Mouse (Mus musculus) ovary, postnatal 14 days (tissue): ENCODE measurements around the gene Paxx.

ENCODE experiments used
- DNase-seq: peaks from one replicate; pipeline ENCODE4 v3.0.0; 2022; ENCODE audit warnings: low spot score

The Paxx gene

GRCm38 (mm10) chr2:25482969-25483368 lies 22.1 kb upstream of the Paxx start:
- DNase-seq: no peak

GRCm38 (mm10) chr2:25480541-25480940 lies 19.6 kb upstream of the Paxx start:
- no peak for DNase-seq

GRCm38 (mm10) chr2:25479551-25480311 lies 18.8 kb upstream of the Paxx start:
- DNase-seq: no peak

- DNase-seq: no peak
Observed at GRCm38 (mm10) chr2:25477967-25478675, 17.2 kb upstream of the Paxx start.

- DNase-seq: no peak
Observed at GRCm38 (mm10) chr2:25477541-25477940, 16.6 kb upstream of the Paxx start.

- no peak for DNase-seq
Observed at GRCm38 (mm10) chr2:25472550-25472949, 11.7 kb upstream of the Paxx start.

GRCm38 (mm10) chr2:25469969-25470368 lies 9.1 kb upstream of the Paxx start, which contains the start of gene Ptgds:
TSS of gene Ptgds (minus strand) at chr2:25470046.
- DNase-seq: no peak

- no peak for DNase-seq
Observed at GRCm38 (mm10) chr2:25468962-25469915, 8.3 kb upstream of the Paxx start.

- no peak for DNase-seq
Observed at GRCm38 (mm10) chr2:25467606-25468303, 6.9 kb upstream of the Paxx start.

GRCm38 (mm10) chr2:25465816-25466635 lies 5.1 kb upstream of the Paxx start:
- no peak for DNase-seq

- DNase-seq: no peak
Observed at GRCm38 (mm10) chr2:25465256-25465655, 4.4 kb upstream of the Paxx start.

GRCm38 (mm10) chr2:25463630-25464029 lies 2.7 kb upstream of the Paxx start:
- DNase-seq: no peak

GRCm38 (mm10) chr2:25461407-25461806 lies 513 bp upstream of the Paxx start:
- DNase-seq: no peak

- no peak for DNase-seq
Observed at GRCm38 (mm10) chr2:25460135-25460534, 759 bp downstream of the Paxx start.

GRCm38 (mm10) chr2:25458911-25459310 lies 2.0 kb downstream of the Paxx start:
- DNase-seq: no peak

- no peak for DNase-seq
Observed at GRCm38 (mm10) chr2:25457022-25457896, 3.6 kb downstream of the Paxx start.

GRCm38 (mm10) chr2:25456205-25456953 lies 4.5 kb downstream of the Paxx start, which contains the start of gene Clic3:
TSS of gene Clic3 (plus strand) at chr2:25456838.
- DNase-seq: no peak

- no peak for DNase-seq
Observed at GRCm38 (mm10) chr2:25452951-25453350, 7.9 kb downstream of the Paxx start.
